Mouse (Mus musculus) forebrain, embryonic 15.5 days (tissue): ENCODE results near the gene Adat3. TPM values are rescaled to one million over a fixed set of nuclear protein-coding genes. Genes with fewer than 3 reads are reported as not detected.

Experiments
- ATAC-seq: fragments of 200-750 bp; cut with Nextera tagmentation; replicated peaks from 2 replicates; pipeline ENCODE4 v1.8.0; 2017; ENCODE audit warnings: mild to moderate bottlenecking, moderate TSS enrichment, moderate library complexity
- H3K27ac ChIP-seq: fragments of 300-500 bp; sonication (generic); replicated peaks from 2 replicates; pipeline ENCODE4 v1.5.1; 2015; ENCODE audit warnings: mild to moderate bottlenecking, inconsistent platforms
- H3K27me3 ChIP-seq: fragments of 300-500 bp; sonication (generic); 2 replicates; pipeline ENCODE4 v1.6.1; 2015; ENCODE audit warnings: inconsistent platforms
- H3K36me3 ChIP-seq: fragments of 300-500 bp; sonication (generic); 2 replicates; pipeline ENCODE4 v1.6.1; 2015; ENCODE audit warnings: mild to moderate bottlenecking, inconsistent platforms
- H3K4me1 ChIP-seq: fragments of 300-500 bp; sonication (generic); 2 replicates; pipeline ENCODE4 v1.6.1; 2015; ENCODE audit warnings: inconsistent platforms
- H3K4me2 ChIP-seq: fragments of 300-500 bp; sonication (generic); replicated peaks from 2 replicates; pipeline ENCODE4 v1.6.1; 2015; ENCODE audit warnings: mild to moderate bottlenecking, inconsistent platforms
- H3K4me3 ChIP-seq: fragments of 300-500 bp; sonication (generic); 2 replicates; pipeline ENCODE4 v1.5.1; 2015; ENCODE audit warnings: mild to moderate bottlenecking, inconsistent platforms
- H3K9ac ChIP-seq: fragments of 300-500 bp; sonication (generic); replicated peaks from 2 replicates; pipeline ENCODE4 v1.6.1; 2015; ENCODE audit warnings: mild to moderate bottlenecking, inconsistent platforms
- H3K9me3 ChIP-seq: fragments of 300-500 bp; sonication (generic); 2 replicates; pipeline ENCODE4 v1.6.1; 2016; ENCODE audit warnings: inconsistent platforms
- WGBS: fragments of 180-500 bp; shearing (Covaris S2); methylation state at CpG from one replicate; pipeline ENCODE4 v1.1.7; 2015; ENCODE audit warnings: mixed read lengths; 5-methylcytosine and 5-hydroxymethylcytosine counted together
- polyA plus RNA-seq: library from polyadenylated mRNA; unstranded; fragments of >200 nt; fragmentation: Nextera tagmentation; extraction: Ambion mirVana; gene quantifications from 2 replicates; pipeline ENCODE4 v1.2.1, GENCODE M21; 2015

Gene Adat3
- polyA plus RNA-seq, 1 experiment from 2014 or later, result 4.5 TPM

GRCm38 (mm10) chr10:80570871-80571836 is 31.5 kb upstream of the Adat3 start:
- Histone ChIP-seq H3K4me1 (peaks cover 62% of the 10 kb centered on the region), H3K4me3 (peak overlapping the region; percentile 17; the same call in 1 of the 2 replicates), H3K9me3 (no peaks in the 10 kb centered on the region), H3K27ac (peak overlapping the region; percentile 42), H3K4me2 (peak overlapping the region; percentile 29), H3K9ac (peak overlapping the region; percentile 7), H3K27me3 (no peaks in the 10 kb centered on the region), H3K36me3 (peaks cover 5% of the 10 kb centered on the region; the same call in 1 of the 2 replicates)
- WGBS, result 19% methylated on average over 30 of the region's 30 CpGs
- no peak for ATAC-seq

- no peak overlapping the region for H3K4me2 ChIP-seq
- H3K27me3 ChIP-seq, result no peaks in the 10 kb centered on the region
- no peaks in the 10 kb centered on the region for H3K9me3 ChIP-seq
- H3K4me3 ChIP-seq, result no peak overlapping the region
- ATAC-seq, result no peak
- no peak overlapping the region for H3K9ac ChIP-seq
- H3K27ac ChIP-seq, result no peak overlapping the region
- H3K4me1 ChIP-seq, result peaks cover 54% of the 10 kb centered on the region
- 86% methylated on average over 2 of the region's 2 CpGs for WGBS
- peaks cover 5% of the 10 kb centered on the region; the same call in 1 of the 2 replicates for H3K36me3 ChIP-seq
These were observed 30.2 kb upstream of the Adat3 start for GRCm38 (mm10) chr10:80572477-80572876.

- 53% methylated on average over 9 of the region's 9 CpGs for WGBS
- H3K36me3 ChIP-seq, result no peaks in the 10 kb centered on the region
- peaks cover 63% of the 10 kb centered on the region for H3K4me1 ChIP-seq
- no peak overlapping the region for H3K27ac ChIP-seq
- ATAC-seq, result no peak
- H3K4me2 ChIP-seq, result no peak overlapping the region
- no peak overlapping the region for H3K4me3 ChIP-seq
- H3K9ac ChIP-seq, result no peak overlapping the region
- H3K9me3 ChIP-seq, result no peaks in the 10 kb centered on the region
- no peaks in the 10 kb centered on the region for H3K27me3 ChIP-seq
These were observed 28.7 kb upstream of the Adat3 start for GRCm38 (mm10) chr10:80573944-80574343.

GRCm38 (mm10) chr10:80574896-80575295 is 27.8 kb upstream of the Adat3 start:
- Histone ChIP-seq H3K4me2 (0 out of 2 replicates have a peak overlapping the region, but pooled peaks have one; percentile 76), H3K9me3 (no peaks in the 10 kb centered on the region), H3K27me3 (no peaks in the 10 kb centered on the region), H3K27ac (no peak overlapping the region), H3K9ac (no peak overlapping the region), H3K4me1 (peaks cover 63% of the 10 kb centered on the region), H3K36me3 (no peaks in the 10 kb centered on the region), H3K4me3 (no peak overlapping the region)
- 71% methylated on average over 3 of the region's 3 CpGs for WGBS
- ATAC-seq, result no peak

- Histone ChIP-seq H3K4me2 (peak overlapping the region; percentile 76), H3K27me3 (no peaks in the 10 kb centered on the region), H3K36me3 (no peaks in the 10 kb centered on the region), H3K4me1 (peaks cover 57% of the 10 kb centered on the region), H3K27ac (no peak overlapping the region), H3K9ac (peak overlapping the region; percentile 66), H3K9me3 (no peaks in the 10 kb centered on the region), H3K4me3 (peak overlapping the region; percentile 70)
- 16% methylated on average over 17 of the region's 17 CpGs for WGBS
- no peak for ATAC-seq
These were observed 26.8 kb upstream of the Adat3 start for GRCm38 (mm10) chr10:80575925-80576324.

- peak overlapping the region; percentile 90 for H3K27ac ChIP-seq
- peak overlapping the region; percentile 66 for H3K9ac ChIP-seq
- no peaks in the 10 kb centered on the region for H3K9me3 ChIP-seq
- peak overlapping the region; percentile 76 for H3K4me2 ChIP-seq
- H3K27me3 ChIP-seq, result no peaks in the 10 kb centered on the region
- under 1% methylated on average over 92 of the region's 96 CpGs for WGBS
- no peaks in the 10 kb centered on the region for H3K36me3 ChIP-seq
- peak overlapping the region; percentile 70 for H3K4me3 ChIP-seq
- peaks cover 50% of the 10 kb centered on the region for H3K4me1 ChIP-seq
- peak; percentile 2; the same call in 1 of the 2 replicates for ATAC-seq
These were observed 26.1 kb upstream of the Adat3 start for GRCm38 (mm10) chr10:80576351-80577194.

GRCm38 (mm10) chr10:80577195-80578130 is 25.2 kb upstream of the Adat3 start, which contains the start of gene Klf16:
Klf16 (minus strand) TSS chr10:80577321.
- H3K9ac ChIP-seq, result peak within 1 kb of the TSS; percentile 66
- H3K27ac ChIP-seq, result peak within 1 kb of the TSS; percentile 90
- peak within 1 kb of the TSS; percentile 70 for H3K4me3 ChIP-seq
- peak; percentile 82 for ATAC-seq
- H3K36me3 ChIP-seq, result no peaks in the 10 kb centered on the region
- H3K27me3 ChIP-seq, result no peaks in the 10 kb centered on the region
- H3K4me1 ChIP-seq, result peaks cover 44% of the 10 kb centered on the region
- H3K9me3 ChIP-seq, result no peaks in the 10 kb centered on the region
- peak within 1 kb of the TSS; percentile 76 for H3K4me2 ChIP-seq
- 0% methylated on average over 71 of the region's 97 CpGs for WGBS

GRCm38 (mm10) chr10:80578131-80578750 is 24.4 kb upstream of the Adat3 start:
- H3K9ac ChIP-seq, result peak overlapping the region; percentile 66
- no peaks in the 10 kb centered on the region for H3K9me3 ChIP-seq
- no peaks in the 10 kb centered on the region for H3K27me3 ChIP-seq
- peak; percentile 49 for ATAC-seq
- H3K4me3 ChIP-seq, result peak overlapping the region; percentile 70
- peak overlapping the region; percentile 76 for H3K4me2 ChIP-seq
- H3K4me1 ChIP-seq, result peaks cover 42% of the 10 kb centered on the region
- no peaks in the 10 kb centered on the region for H3K36me3 ChIP-seq
- WGBS, result under 1% methylated on average over 29 of the region's 29 CpGs
- peak overlapping the region; percentile 90 for H3K27ac ChIP-seq

- Histone ChIP-seq H3K36me3 (peaks cover 5% of the 10 kb centered on the region), H3K4me1 (peaks cover 36% of the 10 kb centered on the region), H3K9ac (0 out of 2 replicates have a peak overlapping the region, but pooled peaks have one; percentile 4), H3K4me3 (peak overlapping the region; percentile 70; the same call in 1 of the 2 replicates), H3K4me2 (no peak overlapping the region), H3K27ac (0 out of 2 replicates have a peak overlapping the region, but pooled peaks have one; percentile 5), H3K9me3 (no peaks in the 10 kb centered on the region), H3K27me3 (no peaks in the 10 kb centered on the region)
- no peak for ATAC-seq
- WGBS, result 7% methylated on average over 8 of the region's 8 CpGs
These were observed 23.8 kb upstream of the Adat3 start for GRCm38 (mm10) chr10:80578911-80579310.

- no peak for ATAC-seq
- no peaks in the 10 kb centered on the region for H3K27me3 ChIP-seq
- H3K9me3 ChIP-seq, result no peaks in the 10 kb centered on the region
- no peak overlapping the region for H3K9ac ChIP-seq
- H3K4me2 ChIP-seq, result no peak overlapping the region
- no peak overlapping the region for H3K27ac ChIP-seq
- peaks cover 10% of the 10 kb centered on the region for H3K36me3 ChIP-seq
- no peak overlapping the region for H3K4me3 ChIP-seq
- peaks cover 18% of the 10 kb centered on the region for H3K4me1 ChIP-seq
- 86% methylated on average over 5 of the region's 5 CpGs for WGBS
These were observed 19.6 kb upstream of the Adat3 start for GRCm38 (mm10) chr10:80583047-80583446.
